Mouse (Mus musculus) CH12.LX (cell line): ENCODE data around the gene Apba2. TPM values are rescaled to one million over a fixed set of nuclear protein-coding genes. Genes with fewer than 3 reads are reported as not detected.

Experiments used
- DNase-seq: peaks from one replicate; pipeline ENCODE4 v3.0.0-alpha.2; 2013; ENCODE audit errors: extremely low read depth
- H3K27ac ChIP-seq: 2 replicates; pipeline ENCODE4 v1.5.1; 2012; ENCODE audit warnings: low read depth, mild to moderate bottlenecking, control low read depth, moderate library complexity; ENCODE audit not compliant: insufficient read depth
- H3K27me3 ChIP-seq: replicated peaks from 2 replicates; pipeline ENCODE3; 2012; ENCODE audit warnings: inconsistent platforms
- H3K36me3 ChIP-seq, 2 experiments: replicated peaks in 1 of 2; 2 replicates each; pipeline versions ENCODE3 to v1.6.1; 2012; ENCODE audit warnings: inconsistent platforms in 1 of 2, low read length in 1 of 2, mild to moderate bottlenecking in 1 of 2, mixed read lengths in 1 of 2, moderate library complexity in 1 of 2; ENCODE audit not compliant: control insufficient read depth in 1 of 2, insufficient read depth in 1 of 2
- H3K4me1 ChIP-seq, 2 experiments: 2 replicates each; pipeline ENCODE4 v1.6.1; 2012; ENCODE audit warnings: inconsistent platforms in 1 of 2, moderate library complexity in 1 of 2; ENCODE audit not compliant: insufficient read depth in 2 of 2, control insufficient read depth in 1 of 2
- H3K4me2 ChIP-seq: 2 replicates; pipeline ENCODE4 v1.6.1; 2012; ENCODE audit warnings: low read depth, mild to moderate bottlenecking, control low read depth; ENCODE audit not compliant: poor library complexity, insufficient read depth, severe bottlenecking
- H3K4me3 ChIP-seq, 3 experiments: fragments of 150-350 bp in 1 of 3; sonication (generic) in 1 of 3; replicated peaks in 1 of 3; 2 replicates each; pipeline versions ENCODE3 to v1.5.1; 2011 to 2012; ENCODE audit warnings: low read depth in 2 of 3, low read length in 2 of 3, mild to moderate bottlenecking in 2 of 3, moderate library complexity in 2 of 3, control low read depth in 1 of 3, improper control_type of control experiment in 1 of 3, inconsistent platforms in 1 of 3, mixed read lengths in 1 of 3; ENCODE audit not compliant: poor library complexity in 1 of 3
- H3K79me2 ChIP-seq: replicated peaks from 2 replicates; pipeline ENCODE4 v1.6.1; 2012; ENCODE audit warnings: mild to moderate bottlenecking, moderate library complexity; ENCODE audit not compliant: control insufficient read depth, poor library complexity, insufficient read depth, severe bottlenecking; ENCODE audit errors: extremely low read depth
- H3K9ac ChIP-seq: 2 replicates; pipeline ENCODE4 v1.6.1; 2012; ENCODE audit warnings: low read depth, mild to moderate bottlenecking, control low read depth, moderate library complexity; ENCODE audit not compliant: insufficient read depth
- H3K9me3 ChIP-seq: replicated peaks from 2 replicates; pipeline ENCODE3; 2012; ENCODE audit warnings: low read length, inconsistent platforms, mixed read lengths
- BHLHE40 ChIP-seq: IDR thresholded peaks from 2 replicates; pipeline ENCODE4 v1.6.1; 2011; ENCODE audit warnings: mild to moderate bottlenecking, low read depth, low read length, improper control_type of control experiment
- CHD1 ChIP-seq: IDR thresholded peaks from 2 replicates; pipeline ENCODE4 v1.6.1; 2012; ENCODE audit warnings: low read depth, low read length, improper control_type of control experiment, inconsistent platforms
- CTCF ChIP-seq, 2 experiments: IDR thresholded peaks in 1 of 2; conservative IDR thresholded peaks in 1 of 2; 2 replicates each; pipeline ENCODE4 v1.5.1; 2011 to 2012; ENCODE audit warnings: low read depth in 2 of 2, low read length in 2 of 2, improper control_type of control experiment in 1 of 2, inconsistent platforms in 1 of 2, mild to moderate bottlenecking in 1 of 2, moderate library complexity in 1 of 2
- E2F4 ChIP-seq: IDR thresholded peaks from 2 replicates; pipeline ENCODE4 v1.6.1; 2011; ENCODE audit warnings: low read depth, low read length, improper control_type of control experiment; ENCODE audit not compliant: insufficient replicate concordance
- HCFC1 ChIP-seq: IDR thresholded peaks from 2 replicates; pipeline ENCODE4 v1.6.1; 2012; ENCODE audit warnings: low read depth, mild to moderate bottlenecking, inconsistent platforms, low read length, improper control_type of control experiment
- IRF4 ChIP-seq: IDR thresholded peaks from 2 replicates; pipeline ENCODE4 v1.6.1; 2014; ENCODE audit warnings: low read depth, mild to moderate bottlenecking, inconsistent platforms, low read length, improper control_type of control experiment
- JUN ChIP-seq: IDR thresholded peaks from 2 replicates; pipeline ENCODE4 v1.6.1; 2011; ENCODE audit warnings: low read depth, mild to moderate bottlenecking, low read length, improper control_type of control experiment, moderate library complexity; ENCODE audit not compliant: insufficient read depth
- KAT2A ChIP-seq: IDR thresholded peaks from 2 replicates; pipeline ENCODE4 v1.6.1; 2012; ENCODE audit warnings: low read length, improper control_type of control experiment, inconsistent platforms; ENCODE audit not compliant: insufficient replicate concordance
- MAFK ChIP-seq: IDR thresholded peaks from 2 replicates; pipeline ENCODE4 v1.6.1; 2011; ENCODE audit warnings: low read length, improper control_type of control experiment; ENCODE audit not compliant: insufficient replicate concordance
- MAZ ChIP-seq: IDR thresholded peaks from 2 replicates; pipeline ENCODE4 v1.6.1; 2012; ENCODE audit warnings: low read depth, mild to moderate bottlenecking, inconsistent platforms, low read length, improper control_type of control experiment, moderate library complexity
- MEF2A ChIP-seq: IDR thresholded peaks from 2 replicates; pipeline ENCODE4 v1.6.1; 2014; ENCODE audit warnings: low read depth, mild to moderate bottlenecking, inconsistent platforms, low read length, improper control_type of control experiment, borderline replicate concordance
- MXI1 ChIP-seq: IDR thresholded peaks from 2 replicates; pipeline ENCODE4 v1.6.1; 2011; ENCODE audit warnings: mild to moderate bottlenecking, low read depth, low read length, improper control_type of control experiment
- MYC ChIP-seq: IDR thresholded peaks from 2 replicates; pipeline ENCODE4 v1.6.1; 2011; ENCODE audit warnings: low read depth, mild to moderate bottlenecking, improper control_type of control experiment, low read length
- NELFE ChIP-seq: IDR thresholded peaks from 2 replicates; pipeline ENCODE4 v1.6.1; 2011; ENCODE audit warnings: low read depth, low read length, improper control_type of control experiment
- NRF1 ChIP-seq: IDR thresholded peaks from 2 replicates; pipeline ENCODE4 v1.6.1; 2014; ENCODE audit warnings: low read depth, mild to moderate bottlenecking, inconsistent platforms, low read length, improper control_type of control experiment, moderate library complexity
- PAX5 ChIP-seq: IDR thresholded peaks from 2 replicates; pipeline ENCODE4 v1.6.1; 2012; ENCODE audit warnings: low read length, inconsistent platforms, mixed read lengths
- POLR2A ChIP-seq: IDR thresholded peaks from 2 replicates; pipeline ENCODE4 v1.6.1; 2011; ENCODE audit warnings: low read depth, mild to moderate bottlenecking, improper control_type of control experiment, low read length
- RAD21 ChIP-seq: IDR thresholded peaks from 2 replicates; pipeline ENCODE4 v1.6.1; 2011; ENCODE audit warnings: low read depth, mild to moderate bottlenecking, low read length, improper control_type of control experiment, moderate library complexity
- RCOR1 ChIP-seq: conservative IDR thresholded peaks from 2 replicates; pipeline ENCODE4 v1.6.1; 2012; ENCODE audit warnings: low read depth, mild to moderate bottlenecking, inconsistent platforms, low read length, improper control_type of control experiment
- SIN3A ChIP-seq: IDR thresholded peaks from 2 replicates; pipeline ENCODE4 v1.6.1; 2012; ENCODE audit warnings: low read length, improper control_type of control experiment, inconsistent platforms
- TBP ChIP-seq: conservative IDR thresholded peaks from 2 replicates; pipeline ENCODE4 v1.6.1; 2011; ENCODE audit warnings: low read depth, low read length, improper control_type of control experiment
- TCF12 ChIP-seq: IDR thresholded peaks from 2 replicates; pipeline ENCODE4 v1.6.1; 2014; ENCODE audit warnings: low read depth, mild to moderate bottlenecking, inconsistent platforms, low read length, improper control_type of control experiment
- UBTF ChIP-seq: IDR thresholded peaks from 2 replicates; pipeline ENCODE4 v1.6.1; 2012; ENCODE audit warnings: low read depth, mild to moderate bottlenecking, inconsistent platforms, low read length, improper control_type of control experiment, moderate library complexity
- USF1 ChIP-seq: IDR thresholded peaks from 2 replicates; pipeline ENCODE4 v1.6.1; 2014; ENCODE audit warnings: low read depth, mild to moderate bottlenecking, inconsistent platforms, low read length, improper control_type of control experiment
- USF2 ChIP-seq: conservative IDR thresholded peaks from 2 replicates; pipeline ENCODE4 v1.6.1; 2011; ENCODE audit warnings: low read depth, low read length, improper control_type of control experiment
- ZC3H11A ChIP-seq: IDR thresholded peaks from 2 replicates; pipeline ENCODE4 v1.6.1; 2012; ENCODE audit warnings: low read depth, mild to moderate bottlenecking, inconsistent platforms, low read length, improper control_type of control experiment
- ZKSCAN1 ChIP-seq: IDR thresholded peaks from 2 replicates; pipeline ENCODE4 v1.6.1; 2012; ENCODE audit warnings: low read depth, inconsistent platforms, low read length, improper control_type of control experiment, borderline replicate concordance
- ZMIZ1 ChIP-seq: IDR thresholded peaks from 2 replicates; pipeline ENCODE4 v1.6.1; 2012; ENCODE audit warnings: low read depth, mild to moderate bottlenecking, inconsistent platforms, low read length, improper control_type of control experiment
- ZNF384 ChIP-seq: IDR thresholded peaks from 2 replicates; pipeline ENCODE4 v1.6.1; 2012; ENCODE audit warnings: low read depth, low read length, improper control_type of control experiment, inconsistent platforms
- dilution Hi-C: fragments of 300-500 bp; cut with MboI; formaldehyde crosslinking; loops from 2 replicates; pipeline ENCODE4 v1.14.3; 2020; ENCODE audit warnings: low sequenced_read_pairs; ENCODE audit not compliant: extremely low pct_unique_long_range_greater_than_20kb, extremely low pct_ligation_motif_present
- in situ Hi-C: fragments of 300-500 bp; cut with MboI; formaldehyde crosslinking; loops from 3 replicates; pipeline ENCODE4 v1.14.3; 2019; ENCODE audit warnings: low sequenced_read_pairs, low pct_ligation_motif_present, low pct_unique_long_range_greater_than_20kb, mixed read lengths
- polyA plus RNA-seq: library from polyadenylated mRNA; unstranded; fragments of >175 nt; gene quantifications from 2 replicates; pipeline ENCODE4 v1.2.1, GENCODE M21; 2012; ENCODE audit warnings: low read depth; ENCODE audit not compliant: insufficient read length
- total RNA-seq, 2 experiments: library from RNA; depleted of rRNA; stranded (reverse); fragments of 300-350 nt in 1 of 2; fragments of >200 nt in 1 of 2; gene quantifications; 2 replicates each; pipeline ENCODE4 v1.2.3; 2012 to 2014

Apba2 gene
- total and polyA plus RNA-seq, 3 experiments = 0.19 TPM; not detected in 2

DNA sequence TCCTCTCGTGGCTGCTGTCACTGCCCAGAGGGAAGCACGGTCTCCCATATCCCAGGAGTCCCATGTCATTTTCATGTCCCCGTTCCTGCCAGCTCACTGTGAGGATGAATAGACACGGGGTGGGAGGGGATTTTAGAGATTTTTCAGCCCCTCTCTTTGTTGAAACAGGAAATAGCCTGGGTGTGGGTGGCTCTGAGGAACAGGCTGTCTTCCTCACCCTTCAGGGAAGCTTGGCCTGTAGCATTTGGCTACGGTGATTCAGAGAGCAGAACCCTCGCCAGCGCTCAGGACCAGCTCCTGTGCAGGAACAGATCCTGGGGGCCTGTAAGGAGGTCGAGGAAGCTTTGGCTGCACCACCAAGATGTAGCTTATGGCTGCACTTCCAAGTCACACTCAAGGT, 45.3 kb downstream of the Apba2 start:
- peaks cover 30% of the 10 kb centered on the region for H3K27me3 ChIP-seq
- no peaks in the 10 kb centered on the region for H3K79me2 ChIP-seq
- no peak overlapping the region for H3K27ac ChIP-seq
- no peak for DNase-seq
- no peak overlapping the region for H3K4me3 ChIP-seq
- TF ChIP-seq USF2 = no peak
- no peak for TF ChIP-seq MAZ
- no peak for TF ChIP-seq JUN
- no peak for TF ChIP-seq MAFK
- TF ChIP-seq POLR2A = no peak
- TF ChIP-seq MYC = no peak
- TF ChIP-seq ZNF384 = no peak
- no peak for TF ChIP-seq MEF2A
- no peak for TF ChIP-seq TBP
- no peak for TF ChIP-seq NRF1
- no peak for TF ChIP-seq RCOR1
- no peak for TF ChIP-seq CHD1
- no peak for TF ChIP-seq ZC3H11A
- TF ChIP-seq CTCF (conservative IDR thresholded peaks at IDR 0.05 in 1 of 2, IDR thresholded peaks at IDR 0.05 in 1 of 2; ENCODE audit: low read depth in 2 of 2, low read length in 2 of 2) = no peak
- TF ChIP-seq KAT2A = no peak
- H3K36me3 ChIP-seq = no peaks in the 10 kb centered on the region
- dilution Hi-C loops = no loop called here
- H3K9me3 ChIP-seq = no peaks in the 10 kb centered on the region
- in situ Hi-C loops = loop anchor here (25.0 kb wide), 3 partner anchors 90 to 384 kb away; partner anchors contain the start of gene Trpm1
- no peak overlapping the region for H3K9ac ChIP-seq
- H3K4me1 ChIP-seq = no peaks in the 10 kb centered on the region
- H3K4me2 ChIP-seq = no peak overlapping the region

DNA sequence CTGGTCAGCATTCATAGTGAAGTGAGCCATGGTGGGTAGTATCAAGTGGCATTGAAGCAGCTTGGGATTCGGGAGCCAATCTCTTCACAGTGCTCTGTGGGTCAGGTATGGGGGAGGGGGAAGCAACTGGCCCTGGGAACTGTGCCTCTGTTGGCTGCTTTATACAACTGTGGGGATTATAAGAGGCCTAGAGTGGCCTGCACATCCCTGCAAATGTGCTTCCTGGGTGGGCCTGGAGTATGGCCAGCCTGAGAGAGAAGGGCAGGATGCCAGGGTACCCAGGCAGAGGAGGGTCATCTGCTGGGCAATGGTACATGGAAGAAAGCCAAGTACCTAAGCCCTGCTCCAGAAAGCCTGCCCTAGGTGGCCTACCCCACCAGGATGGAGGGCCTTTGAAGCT, 49.4 kb downstream of the Apba2 start:
- Histone ChIP-seq H3K27ac (no peak overlapping the region), H3K4me1 (no peaks in the 10 kb centered on the region), H3K4me2 (no peak overlapping the region), H3K4me3 (no peak overlapping the region), H3K27me3 (peaks cover 18% of the 10 kb centered on the region), H3K9me3 (no peaks in the 10 kb centered on the region), H3K79me2 (no peaks in the 10 kb centered on the region), H3K9ac (no peak overlapping the region), H3K36me3 (no peaks in the 10 kb centered on the region)
- dilution Hi-C loops = no loop called here
- DNase-seq = no peak
- no peak for TF ChIP-seq MAZ
- no peak for TF ChIP-seq HCFC1
- no peak for TF ChIP-seq NELFE
- no peak for TF ChIP-seq TCF12
- TF ChIP-seq ZKSCAN1 = no peak
- TF ChIP-seq PAX5 = no peak
- no peak for TF ChIP-seq MYC
- no peak for TF ChIP-seq IRF4
- TF ChIP-seq SIN3A = no peak
- TF ChIP-seq UBTF = no peak
- TF ChIP-seq MXI1 = no peak
- TF ChIP-seq POLR2A = no peak
- no peak for TF ChIP-seq NRF1
- TF ChIP-seq ZC3H11A = no peak
- TF ChIP-seq USF1 = no peak
- TF ChIP-seq E2F4 = no peak
- TF ChIP-seq BHLHE40 = no peak
- TF ChIP-seq ZMIZ1 = no peak
- no peak for TF ChIP-seq KAT2A
- TF ChIP-seq RAD21 = no peak
- in situ Hi-C loops = loop anchor here (25.0 kb wide), 1 partner anchor 186 kb away; no protein-coding TSS in a partner anchor
